Mouse (Mus musculus) limb, embryonic 15.5 days (tissue): ENCODE results near the gene Rfx5. TPM values are rescaled to one million over a fixed set of nuclear protein-coding genes. Genes with fewer than 3 reads are reported as not detected.

Experiments used
- ATAC-seq: fragments of 200-750 bp; cut with Nextera tagmentation; 2 replicates; pipeline ENCODE4 v1.8.0; 2017; ENCODE audit warnings: low read depth, moderate TSS enrichment; ENCODE audit not compliant: insufficient number of reproducible peaks, low FRiP score, low TSS enrichment
- H3K27ac ChIP-seq: fragments of 300-500 bp; sonication (generic); 2 replicates; pipeline ENCODE4 v1.5.1; 2015; ENCODE audit warnings: moderate library complexity, mild to moderate bottlenecking, inconsistent platforms
- H3K27me3 ChIP-seq: fragments of 300-500 bp; sonication (generic); 2 replicates; pipeline ENCODE4 v1.6.1; 2015; ENCODE audit warnings: inconsistent platforms
- H3K36me3 ChIP-seq: fragments of 300-500 bp; sonication (generic); 2 replicates; pipeline ENCODE4 v1.6.1; 2015; ENCODE audit warnings: inconsistent platforms
- H3K4me1 ChIP-seq: fragments of 300-500 bp; sonication (generic); 2 replicates; pipeline ENCODE4 v1.6.1; 2015; ENCODE audit warnings: inconsistent platforms
- H3K4me2 ChIP-seq: fragments of 300-500 bp; sonication (generic); 2 replicates; pipeline ENCODE4 v1.6.1; 2015; ENCODE audit warnings: mild to moderate bottlenecking, inconsistent platforms
- H3K4me3 ChIP-seq: fragments of 300-500 bp; sonication (generic); 2 replicates; pipeline ENCODE4 v1.5.1; 2015; ENCODE audit warnings: mild to moderate bottlenecking, inconsistent platforms
- H3K9ac ChIP-seq: fragments of 300-500 bp; sonication (generic); 2 replicates; pipeline ENCODE4 v1.6.1; 2015; ENCODE audit warnings: inconsistent platforms
- H3K9me3 ChIP-seq: fragments of 300-500 bp; sonication (generic); 2 replicates; pipeline ENCODE4 v1.6.1; 2016; ENCODE audit warnings: inconsistent platforms
- WGBS: fragments of 180-500 bp; shearing (Covaris S2); methylation state at CpG from one replicate; pipeline ENCODE4 v1.1.7; 2015; 5-methylcytosine and 5-hydroxymethylcytosine counted together
- microRNA-seq: library from miRNA; unstranded; fragments of <30 nt; microRNA quantifications from one replicate; pipeline ENCODE4, GENCODE M21; 2016
- polyA plus RNA-seq: library from polyadenylated mRNA; unstranded; fragments of >200 nt; fragmentation: Nextera tagmentation; extraction: Ambion mirVana; gene quantifications from 2 replicates; pipeline ENCODE4 v1.2.1, GENCODE M21; 2015

Rfx5 gene
- polyA plus RNA-seq, 1 experiment from 2014 or later: 8.0 TPM

GRCm38 (mm10) chr3:95010396-95010795, 56.5 kb downstream of the Rfx5 start:
- Histone ChIP-seq H3K27ac (no peak overlapping the region), H3K4me1 (peaks cover 17% of the 10 kb centered on the region), H3K27me3 (no peaks in the 10 kb centered on the region), H3K9me3 (no peaks in the 10 kb centered on the region), H3K36me3 (peaks cover 72% of the 10 kb centered on the region), H3K4me3 (no peak overlapping the region), H3K4me2 (no peak overlapping the region), H3K9ac (no peak overlapping the region)
- WGBS: 81% methylated on average over 7 of the region's 7 CpGs
- no peak for ATAC-seq

Small RNA genes within 50 kb of the gene (microRNA-seq; reads per million reads assigned to microRNA genes)
- gene Mir7013: 0.82 reads per million

Other genes starting within 250 kb of the Rfx5 start
- 16.7 and 16.9 TPM in 2 replicates for gene Cgn, start 167.6 kb upstream of the Rfx5 start, polyA plus RNA-seq
- gene Pogz, start 116.5 kb upstream of the Rfx5 start, polyA plus RNA-seq: 12.9 and 13.1 TPM in 2 replicates
- 312 and 330 TPM in 2 replicates for gene Psmb4, start 67.1 kb upstream of the Rfx5 start, polyA plus RNA-seq
- gene Selenbp1, start 21.0 kb upstream of the Rfx5 start, polyA plus RNA-seq: 51.9 and 57.7 TPM in 2 replicates
- gene Pi4kb, start 20.7 kb downstream of the Rfx5 start, polyA plus RNA-seq: 26.8 and 29.1 TPM in 2 replicates
- 16.8 and 20.2 TPM in 2 replicates for gene Zfp687, start 61.4 kb downstream of the Rfx5 start, polyA plus RNA-seq
- gene Psmd4, start 88.5 kb downstream of the Rfx5 start, polyA plus RNA-seq: 253 and 271 TPM in 2 replicates
- gene Pip5k1a, start 152.9 kb downstream of the Rfx5 start, polyA plus RNA-seq: 19.4 and 22.0 TPM in 2 replicates
- 139 and 141 TPM in 2 replicates for gene Vps72, start 156.9 kb downstream of the Rfx5 start, polyA plus RNA-seq
- 4.2 and 12.9 TPM in 2 replicates for gene Tmod4, start 170.4 kb downstream of the Rfx5 start, polyA plus RNA-seq
- gene Scnm1, start 179.9 kb downstream of the Rfx5 start, polyA plus RNA-seq: 61.2 and 67.2 TPM in 2 replicates
- 17.9 and 18.5 TPM in 2 replicates for gene Lysmd1, start 180.0 kb downstream of the Rfx5 start, polyA plus RNA-seq
- 6.1 and 7.1 TPM in 2 replicates for gene Tnfaip8l2, start 188.3 kb downstream of the Rfx5 start, polyA plus RNA-seq
- gene Sema6c, start 206.4 kb downstream of the Rfx5 start, polyA plus RNA-seq: 9.3 and 11.2 TPM in 2 replicates